Mouse (Mus musculus) intestine, embryonic 14.5 days (tissue): Measurements from ENCODE around the gene Ash1l. TPM values are rescaled to one million over a fixed set of nuclear protein-coding genes. Genes with fewer than 3 reads are reported as not detected.
"Not testable (repeated sequence)": the region's sequence is repeated elsewhere in the genome, so short reads cannot be mapped to it uniquely, and the experiment has no call there.

Experiments
- ATAC-seq: fragments of 200-750 bp; cut with Nextera tagmentation; replicated peaks from 2 replicates; pipeline ENCODE4 v1.8.0; 2017; ENCODE audit warnings: low read depth, moderate number of reproducible peaks, moderate TSS enrichment, moderate library complexity; ENCODE audit not compliant: low FRiP score, low TSS enrichment
- DNase-seq: peaks from one replicate; pipeline ENCODE4 v3.0.0-alpha.2; 2018; ENCODE audit warnings: low spot score
- H3K27ac ChIP-seq: fragments of 300-500 bp; sonication (generic); 2 replicates; pipeline ENCODE4 v1.5.1; 2014; ENCODE audit warnings: low read depth, mild to moderate bottlenecking, control low read depth
- H3K27me3 ChIP-seq: fragments of 300-500 bp; sonication (generic); replicated peaks from 2 replicates; pipeline ENCODE4 v1.6.1; 2014; ENCODE audit warnings: low read length, control low read depth; ENCODE audit not compliant: control insufficient read depth, insufficient read depth
- H3K36me3 ChIP-seq: fragments of 300-500 bp; sonication (generic); 2 replicates; pipeline ENCODE4 v1.6.1; 2014; ENCODE audit warnings: low read length, control low read depth; ENCODE audit not compliant: control insufficient read depth, insufficient read depth
- H3K4me1 ChIP-seq: fragments of 300-500 bp; sonication (generic); replicated peaks from 2 replicates; pipeline ENCODE4 v1.6.1; 2014; ENCODE audit warnings: low read length, control low read depth, mixed read lengths; ENCODE audit not compliant: control insufficient read depth, insufficient read depth
- H3K4me2 ChIP-seq: fragments of 300-500 bp; sonication (generic); 2 replicates; pipeline ENCODE4 v1.6.1; 2014; ENCODE audit warnings: low read length
- H3K4me3 ChIP-seq: fragments of 300-500 bp; sonication (generic); 2 replicates; pipeline ENCODE4 v1.5.1; 2014; ENCODE audit warnings: low read depth, low read length, control low read depth, mixed read lengths
- H3K9ac ChIP-seq: fragments of 300-500 bp; sonication (generic); 2 replicates; pipeline ENCODE4 v1.6.1; 2014; ENCODE audit warnings: mild to moderate bottlenecking, low read length
- H3K9me3 ChIP-seq: fragments of 300-500 bp; sonication (generic); 2 replicates; pipeline ENCODE4 v1.6.1; 2016; ENCODE audit warnings: low read length, control low read depth; ENCODE audit not compliant: control insufficient read depth
- WGBS: fragments of 180-500 bp; shearing (Covaris S2); extraction: QIAGEN DNeasy Blood & Tissue Kit; methylation state at CpG from one replicate; pipeline ENCODE4 v1.1.7; 2014; 5-methylcytosine and 5-hydroxymethylcytosine counted together
- polyA plus RNA-seq: library from polyadenylated mRNA; unstranded; fragments of >200 nt; fragmentation: Nextera tagmentation; extraction: Ambion mirVana; gene quantifications from 2 replicates; pipeline ENCODE4 v1.2.1, GENCODE M21; 2014

Gene Ash1l
- polyA plus RNA-seq, 1 experiment from 2014 or later = 21.5 TPM

- ATAC-seq = no peak
- Histone ChIP-seq H3K9ac (no peak overlapping the region), H3K36me3 (peaks cover 24% of the 10 kb centered on the region; the same call in 1 of the 2 replicates), H3K4me1 (no peaks in the 10 kb centered on the region), H3K27me3 (no peaks in the 10 kb centered on the region), H3K9me3 (no peaks in the 10 kb centered on the region), H3K4me2 (no peak overlapping the region), H3K27ac (no peak overlapping the region), H3K4me3 (no peak overlapping the region)
- DNase-seq = no peak
- WGBS = 85% methylated on average over 2 of the region's 2 CpGs
Measured at GRCm38 (mm10) chr3:88992793-88993192, 42.4 kb downstream of the Ash1l start.

DNA sequence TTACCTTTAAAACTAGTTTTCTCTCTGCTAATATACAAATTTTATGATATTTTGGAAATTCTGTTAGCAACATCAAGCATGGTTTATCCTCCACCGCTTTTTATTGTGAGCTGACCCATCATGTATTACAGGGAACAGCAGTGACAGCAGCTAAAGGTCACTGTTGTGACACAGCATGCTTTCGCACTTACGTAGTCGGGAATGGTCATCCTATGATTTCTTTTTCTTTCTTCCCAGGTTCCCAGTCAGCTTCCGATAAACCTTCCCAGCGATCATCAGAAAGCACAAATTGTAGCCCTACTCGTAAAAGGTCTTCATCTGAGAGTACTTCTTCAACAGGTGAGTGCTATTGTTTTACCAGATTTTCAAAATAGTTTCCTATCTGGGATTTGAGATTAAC lies 51.1 kb downstream of the Ash1l start:
- Histone ChIP-seq H3K27me3 (no peaks in the 10 kb centered on the region), H3K4me1 (no peaks in the 10 kb centered on the region), H3K9ac (no peak overlapping the region), H3K4me2 (no peak overlapping the region), H3K9me3 (no peaks in the 10 kb centered on the region), H3K4me3 (no peak overlapping the region), H3K27ac (no peak overlapping the region), H3K36me3 (peaks cover 61% of the 10 kb centered on the region)
- WGBS = 93% methylated on average over 7 of the region's 7 CpGs
- ATAC-seq (no peak), DNase-seq (no peak)

DNA sequence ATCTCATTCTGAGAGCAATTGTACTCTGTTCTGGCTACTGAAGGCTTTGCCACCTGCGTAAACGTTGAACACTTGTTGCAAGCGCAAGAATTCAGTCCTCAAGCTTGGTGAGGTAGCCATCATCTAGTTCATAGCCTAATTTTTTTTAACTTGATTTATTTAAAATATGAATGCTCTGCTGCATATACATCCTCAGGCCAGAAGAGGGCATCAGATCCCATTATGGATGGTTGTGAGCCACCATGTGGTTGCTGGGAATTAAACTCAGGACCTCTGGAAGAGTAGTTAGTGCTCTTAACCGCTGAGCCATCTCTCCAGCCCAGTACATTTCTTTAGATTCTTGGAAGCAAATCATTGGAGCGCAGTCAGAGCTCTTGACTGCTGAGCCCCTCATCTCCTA lies 80.5 kb downstream of the Ash1l start:
- H3K36me3 ChIP-seq = peaks cover 93% of the 10 kb centered on the region
- H3K4me2 ChIP-seq, H3K27me3 ChIP-seq, H3K4me1 ChIP-seq, ATAC-seq, H3K9me3 ChIP-seq, H3K27ac ChIP-seq, H3K9ac ChIP-seq, H3K4me3 ChIP-seq, DNase-seq: not testable (repeated sequence)
- WGBS = 92% methylated on average over 5 of the region's 5 CpGs

DNA sequence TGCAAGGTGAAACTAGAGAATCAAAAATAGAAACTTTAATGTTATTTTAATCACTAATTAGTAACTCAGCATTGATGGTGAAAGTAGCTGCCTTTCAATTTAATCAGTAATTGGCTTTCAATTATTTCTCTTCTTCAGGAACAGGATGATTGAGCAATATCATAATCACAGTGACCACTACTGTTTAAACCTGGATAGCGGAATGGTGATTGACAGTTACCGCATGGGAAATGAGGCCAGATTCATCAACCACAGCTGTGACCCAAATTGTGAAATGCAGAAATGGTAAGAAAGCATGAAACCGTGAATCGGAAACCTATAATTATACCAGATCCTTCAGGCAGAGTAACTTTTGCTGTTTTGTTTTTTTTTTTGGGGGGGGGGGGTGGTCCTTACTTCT lies 92.9 kb downstream of the Ash1l start:
- Histone ChIP-seq H3K4me3 (no peak overlapping the region), H3K4me2 (no peak overlapping the region), H3K9me3 (no peaks in the 10 kb centered on the region), H3K27me3 (no peaks in the 10 kb centered on the region), H3K27ac (no peak overlapping the region), H3K9ac (no peak overlapping the region), H3K36me3 (peaks cover 92% of the 10 kb centered on the region), H3K4me1 (no peaks in the 10 kb centered on the region)
- DNase-seq (no peak), ATAC-seq (no peak)
- 96% methylated on average over 4 of the region's 4 CpGs for WGBS

- H3K4me1 ChIP-seq = no peaks in the 10 kb centered on the region
- no peak for ATAC-seq
- 95% methylated on average over 9 of the region's 9 CpGs for WGBS
- no peak for DNase-seq
- no peak overlapping the region for H3K27ac ChIP-seq
- no peaks in the 10 kb centered on the region for H3K9me3 ChIP-seq
- H3K4me2 ChIP-seq = no peak overlapping the region
- H3K36me3 ChIP-seq = peaks cover 97% of the 10 kb centered on the region
- no peaks in the 10 kb centered on the region for H3K27me3 ChIP-seq
- no peak overlapping the region for H3K4me3 ChIP-seq
- H3K9ac ChIP-seq = no peak overlapping the region
Measured at GRCm38 (mm10) chr3:89058361-89058760, 107.9 kb downstream of the Ash1l start.

DNA sequence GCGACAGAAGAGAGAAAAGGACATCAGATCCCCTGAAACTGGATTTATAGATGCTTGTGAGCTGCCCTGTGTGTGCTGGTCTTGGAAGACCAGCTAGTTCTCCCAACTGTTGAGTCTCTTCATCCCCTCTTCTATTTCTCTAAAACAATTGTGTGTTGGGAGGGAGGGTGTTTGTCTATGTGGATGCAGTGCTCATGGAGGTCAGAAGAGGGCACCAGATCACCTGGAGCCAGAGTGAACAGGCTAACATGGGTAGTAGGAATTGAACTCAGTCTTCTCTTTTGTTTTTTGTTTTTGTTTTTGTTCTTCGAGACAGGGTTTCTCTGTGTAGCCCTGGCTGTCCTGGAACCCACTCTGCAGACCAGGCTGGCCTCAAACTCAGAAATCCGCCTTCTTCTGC lies 108.4 kb downstream of the Ash1l start:
- Histone ChIP-seq H3K9ac (no peak overlapping the region), H3K27ac (no peak overlapping the region), H3K4me1 (no peaks in the 10 kb centered on the region), H3K27me3 (no peaks in the 10 kb centered on the region), H3K4me2 (no peak overlapping the region), H3K36me3 (peaks cover 97% of the 10 kb centered on the region), H3K4me3 (no peak overlapping the region), H3K9me3 (no peaks in the 10 kb centered on the region)
- ATAC-seq = no peak
- DNase-seq = no peak
- WGBS = 84% methylated on average over 3 of the region's 3 CpGs

DNA sequence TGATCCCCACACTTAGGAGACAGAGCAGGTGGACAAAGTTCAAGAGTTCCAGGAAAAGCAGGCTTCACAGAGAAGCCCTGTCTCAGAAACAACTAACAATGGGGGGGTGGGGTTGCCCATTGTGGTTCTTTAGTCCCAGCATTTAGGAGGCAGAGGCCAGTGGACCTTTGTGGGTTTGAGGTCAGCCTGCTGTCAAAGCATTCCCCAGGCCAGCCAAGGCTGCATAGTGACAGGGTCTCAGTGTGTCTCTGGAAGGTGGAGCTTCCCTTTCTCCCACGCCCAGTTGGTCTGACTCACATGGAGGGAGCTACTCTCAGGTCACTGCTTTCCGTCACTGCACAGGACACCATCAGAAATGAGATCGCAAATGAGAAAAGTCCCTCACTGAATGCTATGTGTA lies 111.3 kb downstream of the Ash1l start:
- H3K9me3 ChIP-seq = no peaks in the 10 kb centered on the region
- ATAC-seq (no peak), DNase-seq (no peak)
- H3K4me1 ChIP-seq = no peaks in the 10 kb centered on the region
- no peak overlapping the region for H3K27ac ChIP-seq
- H3K27me3 ChIP-seq = no peaks in the 10 kb centered on the region
- H3K36me3 ChIP-seq = peaks cover 95% of the 10 kb centered on the region
- H3K4me3 ChIP-seq = no peak overlapping the region
- H3K9ac ChIP-seq = no peak overlapping the region
- H3K4me2 ChIP-seq = no peak overlapping the region
- 79% methylated on average over 3 of the region's 3 CpGs for WGBS

DNA sequence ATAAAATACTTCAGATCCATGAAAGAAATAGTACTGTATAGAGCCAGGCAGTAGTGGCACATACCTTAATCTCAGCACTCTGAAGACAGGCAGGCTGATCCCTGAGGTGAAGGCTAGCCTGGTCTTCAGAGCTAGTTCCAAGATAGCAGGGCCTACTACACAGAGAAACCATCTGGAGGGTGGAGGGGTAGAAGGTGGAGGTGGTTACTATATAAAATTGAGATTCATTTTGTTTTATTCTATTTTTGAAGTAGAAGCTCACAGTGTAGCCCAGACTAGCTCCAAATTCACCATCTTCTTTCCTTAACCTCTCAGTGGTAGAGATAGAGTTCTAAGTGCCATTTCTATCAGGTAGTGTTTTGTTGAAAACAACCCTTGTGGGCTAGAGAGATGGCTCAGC lies 116.8 kb downstream of the Ash1l start:
- DNase-seq (no peak), ATAC-seq (no peak)
- no peaks in the 10 kb centered on the region for H3K27me3 ChIP-seq

DNA sequence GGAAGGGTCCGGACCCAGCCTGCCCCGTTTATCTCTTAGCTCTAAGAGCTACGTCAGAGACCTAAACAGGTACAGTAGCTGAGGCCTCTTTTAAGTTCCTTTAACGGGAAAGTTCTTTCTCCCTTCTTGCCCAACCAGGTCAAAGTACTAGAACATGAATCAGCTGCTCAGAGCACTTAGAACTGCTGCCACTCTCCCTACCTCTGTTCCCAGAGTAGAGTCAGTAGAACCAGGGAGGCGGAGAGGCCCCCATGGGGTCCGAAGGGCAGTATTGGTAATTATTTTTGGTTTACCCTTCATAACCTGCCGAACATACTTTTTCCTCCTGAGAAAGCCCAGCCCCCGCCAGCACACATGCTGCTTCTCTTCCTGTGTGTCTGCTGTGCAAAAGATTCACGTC lies 127.0 kb downstream of the Ash1l start:
- ATAC-seq = no peak
- no peak overlapping the region for H3K27ac ChIP-seq
- WGBS = 90% methylated on average over 9 of the region's 9 CpGs

More for the DNA sequence above, 116.8 kb downstream of the Ash1l start:
- Histone ChIP-seq H3K4me3 (no peak overlapping the region), H3K36me3 (peaks cover 97% of the 10 kb centered on the region), H3K9ac (no peak overlapping the region), H3K4me2 (no peak overlapping the region), H3K9me3 (no peaks in the 10 kb centered on the region), H3K4me1 (no peaks in the 10 kb centered on the region), H3K27ac (no peak overlapping the region)

More for the DNA sequence above, 127.0 kb downstream of the Ash1l start:
- no peaks in the 10 kb centered on the region for H3K4me1 ChIP-seq
- H3K4me3 ChIP-seq = no peak overlapping the region
- no peaks in the 10 kb centered on the region for H3K27me3 ChIP-seq
- H3K36me3 ChIP-seq = peaks cover 84% of the 10 kb centered on the region
- no peaks in the 10 kb centered on the region for H3K9me3 ChIP-seq
- DNase-seq = no peak
- no peak overlapping the region for H3K9ac ChIP-seq
- no peak overlapping the region for H3K4me2 ChIP-seq
